Mouse (Mus musculus) T-helper 1 cell (primary cell): ENCODE data around the gene Mars2.

Experiments used
- in situ Hi-C: fragments of 300-600 bp; cut with MboI, MseI; formaldehyde crosslinking; loops from one replicate; pipeline ENCODE4 v1.15.1; 2025; ENCODE audit warnings: high pct_unique_total_duplicates

Gene Mars2

DNA sequence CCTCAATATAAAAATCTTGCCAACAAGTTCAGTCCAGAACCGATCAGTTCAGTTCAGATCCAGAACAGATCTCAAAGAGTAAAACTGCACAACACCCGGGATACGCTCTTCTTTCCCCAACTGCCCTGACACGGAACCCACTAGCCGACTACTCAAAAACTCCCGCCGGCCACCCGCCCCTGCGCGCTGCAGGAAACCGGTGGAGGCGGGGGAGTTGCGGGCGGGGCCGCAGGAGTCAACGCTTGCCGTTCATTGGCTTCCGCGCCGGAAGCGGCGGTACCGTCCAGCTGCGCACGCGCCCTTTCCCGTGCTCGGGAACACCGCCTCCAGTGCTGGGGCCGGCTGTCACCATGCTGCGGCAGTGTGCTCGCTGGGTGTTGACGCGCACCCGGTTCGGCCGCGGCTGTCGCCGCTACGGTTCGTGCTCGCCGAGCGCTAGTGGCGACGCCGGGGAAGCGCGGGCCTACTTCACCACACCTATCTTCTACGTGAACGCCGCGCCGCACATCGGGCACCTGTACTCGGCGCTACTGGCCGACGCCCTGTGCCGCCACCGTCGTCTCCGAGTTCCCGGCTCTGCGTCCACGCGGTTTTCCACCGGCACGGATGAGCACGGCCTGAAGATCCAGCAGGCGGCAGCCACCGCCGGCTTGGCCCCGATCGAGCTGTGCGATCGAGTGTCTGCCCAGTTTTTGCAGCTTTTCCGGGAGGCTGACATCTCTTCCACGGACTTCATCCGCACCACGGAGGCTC is at the start of gene Mars2:
Gene Mars2, plus strand, starts transcription at position 288 of the 753 bp plus-strand sequence.
- in situ Hi-C loops = loop anchor here (5.0 kb wide), 1 partner anchor 135 kb away; no protein-coding TSS in a partner anchor

- in situ Hi-C loops = no loop called here
Measured at GRCm38 (mm10) chr1:55192015-55192414, 45.0 kb upstream of the Mars2 start.

DNA sequence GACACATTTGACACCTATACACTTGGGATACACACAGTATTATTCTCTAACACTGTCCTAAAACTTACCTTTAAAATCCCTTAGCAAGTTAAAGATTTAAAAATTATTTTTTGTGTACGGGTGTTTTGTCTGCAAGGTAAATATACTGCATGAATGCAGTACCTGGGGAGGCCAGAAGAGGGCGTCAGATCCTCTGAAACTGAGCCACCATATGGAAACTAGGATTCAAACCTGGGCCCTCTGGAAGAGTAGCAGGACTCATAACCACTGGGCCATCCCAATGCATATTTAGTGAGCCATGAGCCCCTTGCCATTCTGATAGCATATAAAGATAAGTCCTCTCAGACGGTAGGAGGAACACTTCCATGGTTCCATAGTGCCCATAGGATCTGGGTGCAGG is 44.2 kb upstream of the Mars2 start:
- in situ Hi-C loops = no loop called here

DNA sequence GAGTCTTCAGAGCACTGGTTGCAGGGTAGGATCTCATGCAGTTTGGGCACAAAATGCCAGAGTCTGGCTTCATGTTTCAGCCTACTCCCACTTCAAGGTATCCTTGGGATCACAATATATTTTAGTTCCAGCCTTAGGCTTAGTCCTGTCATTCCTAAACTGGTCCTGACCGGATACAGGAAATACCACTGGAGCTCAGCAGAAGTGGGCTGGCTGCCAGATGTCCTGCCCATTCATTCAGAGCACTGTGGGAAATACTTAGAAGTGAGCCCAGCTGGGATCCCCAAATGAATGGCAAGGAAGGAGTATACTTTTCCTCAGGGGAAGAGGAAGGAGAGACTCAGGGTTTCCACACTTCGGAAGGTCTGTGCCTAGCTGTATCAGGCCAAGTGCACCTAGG is 43.7 kb upstream of the Mars2 start:
- in situ Hi-C loops = no loop called here

GRCm38 (mm10) chr1:55194064-55194915 is 42.7 kb upstream of the Mars2 start:
- in situ Hi-C loops = no loop called here

- in situ Hi-C loops = no loop called here
Measured at GRCm38 (mm10) chr1:55195021-55195420, 42.0 kb upstream of the Mars2 start.

DNA sequence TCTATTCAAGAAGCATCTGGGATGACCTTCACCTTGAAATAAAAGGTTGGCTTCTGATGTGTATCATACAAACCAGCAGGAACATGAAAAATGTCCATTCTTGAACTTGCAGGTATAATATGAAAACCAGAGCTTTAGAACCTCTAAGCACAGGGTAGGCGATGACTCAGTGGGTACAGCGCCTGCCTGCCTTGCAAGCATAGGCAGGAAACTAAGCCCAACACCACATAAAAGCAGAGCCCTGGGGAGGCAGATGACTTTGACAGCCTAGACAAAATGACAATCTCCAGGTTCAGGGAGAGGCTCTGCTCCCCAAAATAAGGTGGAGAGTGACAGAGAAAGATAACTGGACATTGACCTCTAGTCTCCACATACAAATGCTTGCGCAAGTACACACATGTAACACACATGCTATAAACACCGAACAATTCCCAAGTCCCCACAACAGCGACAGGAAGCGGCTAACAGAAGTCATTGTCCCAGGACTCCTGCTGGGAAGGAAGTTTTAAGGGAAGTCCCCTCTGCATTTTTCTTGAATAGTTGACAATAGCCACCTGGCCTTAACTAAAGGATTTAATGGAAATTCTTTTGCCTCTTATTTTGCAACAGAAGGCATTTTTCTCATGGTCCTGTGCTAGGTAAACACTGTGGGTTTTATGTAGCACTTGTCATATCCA is 40.5 kb upstream of the Mars2 start:
- in situ Hi-C loops = no loop called here

GRCm38 (mm10) chr1:55198719-55199118 is 38.3 kb upstream of the Mars2 start:
- in situ Hi-C loops = no loop called here

DNA sequence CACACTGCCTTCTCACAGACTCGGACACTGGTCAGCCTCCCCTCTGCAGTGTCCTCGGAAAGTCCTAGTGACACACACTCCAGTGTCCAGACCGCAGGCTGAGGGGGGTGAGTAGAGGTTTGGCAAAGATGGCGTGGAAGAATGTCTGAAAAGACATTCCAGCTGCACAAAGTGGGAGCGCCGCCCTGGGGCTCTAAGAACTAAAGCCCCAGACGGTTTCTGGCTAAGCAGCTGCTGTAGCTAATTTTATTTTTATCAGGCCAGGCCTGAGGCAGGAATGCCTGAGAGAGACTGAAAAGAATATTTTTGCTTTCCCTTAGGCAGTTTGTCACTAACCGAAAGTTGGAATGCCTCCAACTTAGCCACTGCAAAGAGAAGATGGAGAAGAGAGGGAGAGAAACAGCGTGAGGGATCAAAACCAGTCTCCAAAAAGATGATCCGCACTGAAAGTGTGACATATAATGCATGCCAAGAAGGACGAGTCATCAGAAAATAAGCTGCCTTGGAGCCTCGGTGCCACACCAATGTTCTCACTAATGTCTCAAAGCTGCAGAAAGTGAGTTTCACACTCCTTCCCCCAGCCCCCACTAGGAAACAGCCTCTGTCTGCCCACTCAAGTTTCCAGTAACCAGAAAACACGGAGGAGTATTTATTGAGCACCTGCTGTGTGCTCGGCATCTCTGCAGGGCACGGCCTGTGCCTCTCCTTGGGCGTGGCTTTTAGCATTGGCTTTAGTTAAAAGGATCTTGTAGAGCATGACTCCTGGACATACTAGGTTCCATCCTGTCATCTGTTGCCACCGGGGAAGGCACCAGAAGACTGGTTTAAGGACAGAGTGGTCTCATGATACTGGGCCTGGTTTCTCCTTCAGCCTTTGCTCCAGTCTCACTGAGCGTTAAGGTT is 34.9 kb upstream of the Mars2 start:
- in situ Hi-C loops = no loop called here

DNA sequence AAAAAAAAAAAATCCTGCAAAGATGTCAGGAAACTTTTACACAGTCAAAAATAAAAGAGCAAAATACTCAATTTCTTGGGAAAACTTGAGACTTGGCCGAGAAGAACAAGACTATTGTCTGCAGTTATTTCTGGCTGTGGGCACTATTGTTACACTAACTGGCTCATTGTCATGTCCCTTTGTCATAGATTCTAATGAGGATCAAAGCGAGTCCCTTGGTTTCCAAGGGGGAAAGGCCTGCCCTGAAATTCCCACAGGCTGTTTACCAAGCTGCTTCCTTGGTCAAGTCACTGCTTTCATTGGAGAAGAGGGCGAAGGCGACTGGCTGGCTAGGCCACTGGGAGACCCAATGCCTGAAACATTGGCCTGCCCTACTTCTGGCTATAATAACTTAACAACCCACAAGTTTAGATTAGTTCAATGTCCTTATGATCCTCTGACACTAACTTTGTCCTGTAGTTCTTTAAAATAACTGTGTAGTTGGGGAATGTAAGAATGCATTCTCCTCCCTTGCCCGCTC is 31.1 kb upstream of the Mars2 start:
- in situ Hi-C loops = no loop called here

GRCm38 (mm10) chr1:55207561-55207960 is 29.4 kb upstream of the Mars2 start:
- in situ Hi-C loops = no loop called here

GRCm38 (mm10) chr1:55208500-55209140 is 28.4 kb upstream of the Mars2 start:
- in situ Hi-C loops = no loop called here

GRCm38 (mm10) chr1:55210202-55210965 is 26.6 kb upstream of the Mars2 start:
- in situ Hi-C loops = no loop called here

- in situ Hi-C loops = no loop called here
Measured at GRCm38 (mm10) chr1:55211081-55211480, 25.9 kb upstream of the Mars2 start.

DNA sequence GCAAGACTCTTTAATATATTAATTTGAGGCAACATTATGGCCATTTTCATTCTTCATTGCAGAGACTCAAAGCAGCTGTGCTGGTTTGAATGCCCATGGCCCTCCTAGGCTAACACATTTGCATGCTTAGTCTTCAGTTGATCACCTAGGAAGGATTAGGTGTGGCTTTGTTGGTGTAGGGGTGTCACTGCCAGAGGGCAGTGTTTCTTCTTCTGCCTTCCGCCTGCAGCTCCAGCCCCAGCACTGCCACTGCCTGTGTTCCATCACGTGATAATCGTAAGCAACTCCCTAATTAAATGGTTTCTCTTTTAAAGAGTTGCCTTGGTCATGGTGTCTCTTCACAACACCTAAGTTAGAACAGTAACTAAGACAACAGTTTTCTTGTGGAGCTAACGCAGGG is 24.2 kb upstream of the Mars2 start:
- in situ Hi-C loops = no loop called here

DNA sequence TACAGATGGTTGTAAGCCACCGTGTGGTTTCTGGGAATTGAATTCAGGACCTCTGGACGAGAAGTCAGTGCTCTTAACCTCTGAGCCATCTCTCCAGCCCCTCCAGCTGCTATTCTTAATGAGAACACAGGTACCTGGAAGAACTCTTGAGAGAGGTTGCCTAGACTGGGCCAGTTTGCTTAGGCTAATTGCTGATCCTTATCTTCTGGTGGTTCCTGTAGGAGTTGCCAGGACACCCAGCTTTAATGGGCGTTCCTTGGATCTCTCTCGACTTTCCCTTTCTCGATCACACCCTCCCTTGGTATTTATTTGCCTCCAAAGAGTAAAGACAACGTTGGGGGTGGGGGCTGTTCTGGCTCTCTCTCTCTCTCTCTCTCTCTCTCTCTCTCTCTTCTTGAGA is 23.5 kb upstream of the Mars2 start:
- in situ Hi-C loops = no loop called here

DNA sequence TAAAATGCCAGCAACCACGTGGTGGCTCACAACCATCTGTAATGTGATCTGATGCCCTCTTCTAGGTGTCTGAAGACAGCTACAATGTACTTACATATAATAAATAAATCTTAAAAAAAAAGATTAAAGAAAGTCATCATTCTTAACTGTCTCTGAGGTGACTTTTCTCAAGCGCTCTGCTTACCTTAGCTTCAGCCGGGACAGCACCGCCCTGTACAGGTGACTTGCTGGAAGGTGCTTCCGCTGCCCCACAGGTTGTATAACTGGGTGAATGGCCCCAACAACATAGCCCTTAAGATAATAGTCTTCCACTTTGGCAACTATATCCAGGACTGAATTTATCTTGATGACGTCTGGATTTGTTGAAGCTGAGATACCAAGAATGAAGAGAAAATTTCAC is 23.0 kb upstream of the Mars2 start:
- in situ Hi-C loops = no loop called here

GRCm38 (mm10) chr1:55215185-55215813 is 21.7 kb upstream of the Mars2 start:
- in situ Hi-C loops = no loop called here

DNA sequence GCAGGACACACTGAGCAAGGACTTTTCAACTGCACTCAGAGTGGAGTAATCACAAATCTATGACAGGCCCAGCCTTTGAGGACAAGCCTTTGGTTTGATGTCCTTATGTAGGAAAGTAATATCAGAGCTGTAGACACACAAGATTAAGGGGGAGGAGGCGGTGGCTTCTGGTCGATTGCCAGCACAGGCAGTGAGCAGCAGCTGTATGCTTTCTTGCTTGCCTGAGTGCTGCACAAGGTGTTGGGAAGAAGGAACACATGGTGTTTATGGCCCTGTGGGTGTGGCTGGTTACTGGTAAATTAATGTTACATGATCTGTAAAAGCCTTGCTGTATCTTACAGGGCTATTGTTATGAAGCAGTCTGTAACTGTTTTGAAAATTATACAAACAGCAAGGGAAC is 19.8 kb upstream of the Mars2 start:
- in situ Hi-C loops = no loop called here
